7 mouse cellular contexts compared by ENCODE assay signal in genomic region chr2:118388341-118389335, GRCm38 (mm10). TPM values are rescaled to one million over a fixed set of nuclear protein-coding genes. Genes with fewer than 3 reads are reported as not detected.
A peak's percentile ranks its signal among the peaks of the same experiment; 100 is the strongest.
DNase-seq lines count a peak whose midpoint lies in the region; ATAC-seq lines count a peak whose summit lies in the region.

TSS of gene Eif2ak4 (plus strand) at chr2:118388618.

- peak within 1 kb of the TSS; percentile 59 for H3K4me3 ChIP-seq in embryonic facial prominence, embryonic 12.5 days
- H3K4me3 ChIP-seq in limb, embryonic 11.5 days (ENCODE audit: low read depth, low read length): peak within 1 kb of the TSS; percentile 76
- peak within 1 kb of the TSS; percentile 75 for H3K4me3 ChIP-seq in midbrain, embryonic 14.5 days (replicated peaks; ENCODE audit: low read depth, low read length)

- DNase-seq in adrenal gland, postnatal 25 days: peak; percentile 98
- peak; percentile 100 for DNase-seq in heart, adult 11 months
- peak; percentile 100 for DNase-seq in kidney, adult 18-20 months
- peak; percentile 98 for DNase-seq in limb, embryonic 11.5 days (ENCODE audit: low spot score)
- DNase-seq in midbrain, embryonic 14.5 days: peak; percentile 98
- peak; percentile 99 to 100 for DNase-seq in spleen, adult 18-20 months

- H3K4me2 ChIP-seq in embryonic facial prominence, embryonic 12.5 days (replicated peaks): peak within 1 kb of the TSS; percentile 70
- peak within 1 kb of the TSS; percentile 72 for H3K4me2 ChIP-seq in limb, embryonic 11.5 days (ENCODE audit: low read depth, severe bottlenecking)
- H3K4me2 ChIP-seq in midbrain, embryonic 14.5 days (ENCODE audit: low read length): peak within 1 kb of the TSS; percentile 75

- peaks cover 10% of the 10 kb centered on the region for H3K4me1 ChIP-seq in embryonic facial prominence, embryonic 12.5 days
- H3K4me1 ChIP-seq in limb, embryonic 11.5 days (ENCODE audit: control insufficient read depth, insufficient read depth, low read length): 0 out of 2 replicates have a peak, but pooled peaks cover 4% of the 10 kb centered on the region
- 0 out of 2 replicates have a peak, but pooled peaks cover 9% of the 10 kb centered on the region for H3K4me1 ChIP-seq in midbrain, embryonic 14.5 days (ENCODE audit: control insufficient read depth, insufficient read depth, low read length)

- H3K9ac ChIP-seq in embryonic facial prominence, embryonic 12.5 days: peak within 1 kb of the TSS; percentile 62
- H3K9ac ChIP-seq in limb, embryonic 11.5 days (ENCODE audit: low read length): peak within 1 kb of the TSS; percentile 84
- H3K9ac ChIP-seq in midbrain, embryonic 14.5 days (replicated peaks; ENCODE audit: low read length): peak within 1 kb of the TSS; percentile 82

- no peaks in the 10 kb centered on the region for H3K9me3 ChIP-seq in embryonic facial prominence, embryonic 12.5 days
- H3K9me3 ChIP-seq in limb, embryonic 11.5 days (ENCODE audit: control insufficient read depth, low read length): no peaks in the 10 kb centered on the region
- H3K9me3 ChIP-seq in midbrain, embryonic 14.5 days (ENCODE audit: control insufficient read depth, low read length): no peaks in the 10 kb centered on the region

- H3K27me3 ChIP-seq in embryonic facial prominence, embryonic 12.5 days: no peaks in the 10 kb centered on the region
- no peaks in the 10 kb centered on the region for H3K27me3 ChIP-seq in limb, embryonic 11.5 days (ENCODE audit: control insufficient read depth, insufficient read depth, low read length)
- H3K27me3 ChIP-seq in midbrain, embryonic 14.5 days (ENCODE audit: control insufficient read depth, insufficient read depth, low read length): no peaks in the 10 kb centered on the region

- no peaks in the 10 kb centered on the region for H3K36me3 ChIP-seq in embryonic facial prominence, embryonic 12.5 days
- no peaks in the 10 kb centered on the region for H3K36me3 ChIP-seq in limb, embryonic 11.5 days (ENCODE audit: control insufficient read depth, insufficient read depth, low read length)
- H3K36me3 ChIP-seq in midbrain, embryonic 14.5 days (ENCODE audit: control insufficient read depth, insufficient read depth, low read length): no peaks in the 10 kb centered on the region

- under 1% methylated on average over 61 of the region's 61 CpGs for WGBS in embryonic facial prominence, embryonic 12.5 days
- under 1% methylated on average over 61 of the region's 61 CpGs for WGBS in limb, embryonic 11.5 days
- WGBS in midbrain, embryonic 14.5 days: under 1% methylated on average over 61 of the region's 61 CpGs

- peak within 1 kb of the TSS; percentile 87 for H3K27ac ChIP-seq in embryonic facial prominence, embryonic 12.5 days
- peak within 1 kb of the TSS; percentile 85 for H3K27ac ChIP-seq in limb, embryonic 11.5 days (replicated peaks; ENCODE audit: low read depth, low read length)
- H3K27ac ChIP-seq in midbrain, embryonic 14.5 days (replicated peaks; ENCODE audit: low read depth, low read length): peak within 1 kb of the TSS; percentile 91

- peak; percentile 98 for ATAC-seq in embryonic facial prominence, embryonic 12.5 days (ENCODE audit: insufficient number of reproducible peaks, insufficient read depth, low FRiP score, low TSS enrichment)
- ATAC-seq in limb, embryonic 11.5 days (ENCODE audit: insufficient number of reproducible peaks, low FRiP score, low TSS enrichment, low read depth): peak; percentile 98
- ATAC-seq in midbrain, embryonic 14.5 days (ENCODE audit: low FRiP score, low TSS enrichment): peak; percentile 98

RNA-seq across cellular contexts. Expression of gene Eif2ak4, which starts in this region (rescaled TPM):
- 24.3 and 25.7 TPM in 2 replicates for total RNA-seq in adrenal gland, postnatal 25 days (2021)
- polyA plus RNA-seq in embryonic facial prominence, embryonic 12.5 days (2016; fragmentation: Nextera tagmentation; extraction: Ambion mirVana): 14.3 and 15.7 TPM in 2 replicates
- polyA plus RNA-seq in limb, embryonic 11.5 days (2014; fragmentation: Nextera tagmentation; extraction: Ambion mirVana): 13.0 and 17.2 TPM in 2 replicates
- polyA plus RNA-seq in midbrain, embryonic 14.5 days (2014; fragmentation: Nextera tagmentation; extraction: Ambion mirVana): 7.3 and 10.2 TPM in 2 replicates

Comparison
In these comparisons a context has a peak if more than half of its experiments do, and no peak if none do; other contexts are left out.
1. Peak in every context shown above with its lines: DNase-seq, ATAC-seq, H3K4me3 ChIP-seq and H3K27ac ChIP-seq.